Mouse (Mus musculus): ENCODE data around the gene Fgfr2. TPM values are rescaled to one million over a fixed set of nuclear protein-coding genes. Genes with fewer than 3 reads are reported as not detected.

The Fgfr2 gene
- polyA plus RNA-seq, 1 experiment from 2014 or later, result 104 TPM

GRCm38 (mm10) chr7:132005996-132006696, 1117.0 kb downstream of the Fgfr2 start:
- H3K4me3 ChIP-seq (replicated peaks), result no peak overlapping the region
- H3K9me3 ChIP-seq, result no peaks in the 10 kb centered on the region
- no peak overlapping the region for H3K27ac ChIP-seq
- no peaks in the 10 kb centered on the region for H3K27me3 ChIP-seq (replicated peaks)
- no peak for ATAC-seq (ENCODE audit: insufficient read depth, low FRiP score, low read depth)
- no peaks in the 10 kb centered on the region for H3K36me3 ChIP-seq
- no peaks in the 10 kb centered on the region for H3K4me1 ChIP-seq
- no peak overlapping the region for H3K9ac ChIP-seq
- WGBS, result 71% methylated on average over 14 of the region's 14 CpGs
- H3K4me2 ChIP-seq, result no peak overlapping the region

- Histone ChIP-seq H3K36me3 (no peaks in the 10 kb centered on the region), H3K4me3 (replicated peaks) (no peak overlapping the region), H3K9ac (no peak overlapping the region), H3K27me3 (replicated peaks) (no peaks in the 10 kb centered on the region), H3K9me3 (no peaks in the 10 kb centered on the region), H3K4me2 (no peak overlapping the region), H3K27ac (no peak overlapping the region), H3K4me1 (no peaks in the 10 kb centered on the region)
- ATAC-seq (ENCODE audit: insufficient read depth, low FRiP score, low read depth), result no peak
- WGBS, result 55% methylated on average over 3 of the region's 3 CpGs
These were observed 1130.3 kb downstream of the Fgfr2 start for GRCm38 (mm10) chr7:131992873-131993272.

- no peak overlapping the region for H3K27ac ChIP-seq
- 47% methylated on average over 1 of the region's 1 CpGs for WGBS
- no peak overlapping the region for H3K4me2 ChIP-seq
- H3K36me3 ChIP-seq, result no peaks in the 10 kb centered on the region
- H3K4me3 ChIP-seq (replicated peaks), result no peak overlapping the region
- H3K4me1 ChIP-seq, result no peaks in the 10 kb centered on the region
- H3K9ac ChIP-seq, result no peak overlapping the region
- no peaks in the 10 kb centered on the region for H3K27me3 ChIP-seq (replicated peaks)
- ATAC-seq (ENCODE audit: insufficient read depth, low FRiP score, low read depth), result no peak
- H3K9me3 ChIP-seq, result no peaks in the 10 kb centered on the region
These were observed 1130.9 kb downstream of the Fgfr2 start for GRCm38 (mm10) chr7:131992226-131992625.

GRCm38 (mm10) chr7:131989056-131989455, 1134.1 kb downstream of the Fgfr2 start:
- 19% methylated on average over 6 of the region's 6 CpGs for WGBS
- no peaks in the 10 kb centered on the region for H3K4me1 ChIP-seq
- ATAC-seq (ENCODE audit: insufficient read depth, low FRiP score, low read depth), result no peak
- no peaks in the 10 kb centered on the region for H3K9me3 ChIP-seq
- no peak overlapping the region for H3K27ac ChIP-seq
- no peak overlapping the region for H3K4me2 ChIP-seq
- H3K36me3 ChIP-seq, result no peaks in the 10 kb centered on the region
- no peaks in the 10 kb centered on the region for H3K27me3 ChIP-seq (replicated peaks)
- no peak overlapping the region for H3K9ac ChIP-seq
- no peak overlapping the region for H3K4me3 ChIP-seq (replicated peaks)

GRCm38 (mm10) chr7:131978609-131979008, 1144.5 kb downstream of the Fgfr2 start:
- Histone ChIP-seq H3K4me2 (no peak overlapping the region), H3K4me3 (replicated peaks) (no peak overlapping the region), H3K4me1 (no peaks in the 10 kb centered on the region), H3K9ac (no peak overlapping the region), H3K9me3 (no peaks in the 10 kb centered on the region), H3K27me3 (replicated peaks) (no peaks in the 10 kb centered on the region), H3K27ac (no peak overlapping the region), H3K36me3 (no peaks in the 10 kb centered on the region)
- 62% methylated on average over 11 of the region's 11 CpGs for WGBS
- ATAC-seq (ENCODE audit: insufficient read depth, low FRiP score, low read depth), result no peak

GRCm38 (mm10) chr7:131975867-131976266, 1147.3 kb downstream of the Fgfr2 start:
- H3K36me3 ChIP-seq, result no peaks in the 10 kb centered on the region
- H3K27me3 ChIP-seq (replicated peaks), result no peaks in the 10 kb centered on the region
- H3K4me1 ChIP-seq, result no peaks in the 10 kb centered on the region
- no peak for ATAC-seq (ENCODE audit: insufficient read depth, low FRiP score, low read depth)
- H3K9me3 ChIP-seq, result no peaks in the 10 kb centered on the region
- no peak overlapping the region for H3K4me2 ChIP-seq
- H3K9ac ChIP-seq, result no peak overlapping the region
- no peak overlapping the region for H3K4me3 ChIP-seq (replicated peaks)
- H3K27ac ChIP-seq, result no peak overlapping the region
- 61% methylated on average over 6 of the region's 6 CpGs for WGBS

GRCm38 (mm10) chr7:131970255-131970654, 1152.9 kb downstream of the Fgfr2 start:
- H3K9me3 ChIP-seq, result no peaks in the 10 kb centered on the region
- H3K4me2 ChIP-seq, result no peak overlapping the region
- ATAC-seq (ENCODE audit: insufficient read depth, low FRiP score, low read depth), result no peak
- H3K9ac ChIP-seq, result no peak overlapping the region
- H3K36me3 ChIP-seq, result no peaks in the 10 kb centered on the region
- no peaks in the 10 kb centered on the region for H3K4me1 ChIP-seq
- H3K4me3 ChIP-seq (replicated peaks), result no peak overlapping the region
- peaks cover 33% of the 10 kb centered on the region for H3K27me3 ChIP-seq (replicated peaks)
- 40% methylated on average over 3 of the region's 3 CpGs for WGBS
- H3K27ac ChIP-seq, result no peak overlapping the region

GRCm38 (mm10) chr7:131966916-131967494, 1156.1 kb downstream of the Fgfr2 start:
- no peaks in the 10 kb centered on the region for H3K4me1 ChIP-seq
- no peak for ATAC-seq (ENCODE audit: insufficient read depth, low FRiP score, low read depth)
- H3K9me3 ChIP-seq, result no peaks in the 10 kb centered on the region
- peak overlapping the region; percentile 16; the same call in 1 of the 2 replicates for H3K4me2 ChIP-seq
- H3K4me3 ChIP-seq (replicated peaks), result no peak overlapping the region
- H3K27me3 ChIP-seq (replicated peaks), result peaks cover 40% of the 10 kb centered on the region
- no peak overlapping the region for H3K9ac ChIP-seq
- H3K36me3 ChIP-seq, result no peaks in the 10 kb centered on the region
- WGBS, result 6% methylated on average over 54 of the region's 57 CpGs
- no peak overlapping the region for H3K27ac ChIP-seq

- Histone ChIP-seq H3K4me3 (replicated peaks) (no peak within 1 kb of the TSS), H3K9me3 (no peaks in the 10 kb centered on the region), H3K4me2 (peak within 1 kb of the TSS; percentile 16; the same call in 1 of the 2 replicates), H3K27me3 (replicated peaks) (peaks cover 40% of the 10 kb centered on the region), H3K4me1 (no peaks in the 10 kb centered on the region), H3K27ac (no peak within 1 kb of the TSS), H3K9ac (no peak within 1 kb of the TSS), H3K36me3 (no peaks in the 10 kb centered on the region)
- ATAC-seq (ENCODE audit: insufficient read depth, low FRiP score, low read depth), result no peak
- WGBS, result 3% methylated on average over 26 of the region's 32 CpGs
These were observed 1156.9 kb downstream of the Fgfr2 start, which contains the start of gene Gpr26 for GRCm38 (mm10) chr7:131966023-131966915. Gpr26 (plus strand) TSS chr7:131966460.

- Histone ChIP-seq H3K36me3 (no peaks in the 10 kb centered on the region), H3K9ac (no peak overlapping the region), H3K4me3 (replicated peaks) (no peak overlapping the region), H3K9me3 (no peaks in the 10 kb centered on the region), H3K27me3 (replicated peaks) (peaks cover 10% of the 10 kb centered on the region), H3K4me2 (no peak overlapping the region), H3K4me1 (no peaks in the 10 kb centered on the region), H3K27ac (no peak overlapping the region)
- ATAC-seq (ENCODE audit: insufficient read depth, low FRiP score, low read depth), result no peak
- 24% methylated on average over 6 of the region's 6 CpGs for WGBS
These were observed 1162.6 kb downstream of the Fgfr2 start for GRCm38 (mm10) chr7:131960551-131960950.

GRCm38 (mm10) chr7:131958705-131959104, 1164.4 kb downstream of the Fgfr2 start:
- ATAC-seq (ENCODE audit: insufficient read depth, low FRiP score, low read depth), result no peak
- H3K4me3 ChIP-seq (replicated peaks), result no peak overlapping the region
- H3K27me3 ChIP-seq (replicated peaks), result no peaks in the 10 kb centered on the region
- no peak overlapping the region for H3K27ac ChIP-seq
- WGBS, result 59% methylated on average over 1 of the region's 1 CpGs
- H3K9ac ChIP-seq, result no peak overlapping the region
- no peaks in the 10 kb centered on the region for H3K36me3 ChIP-seq
- no peak overlapping the region for H3K4me2 ChIP-seq
- no peaks in the 10 kb centered on the region for H3K4me1 ChIP-seq
- no peaks in the 10 kb centered on the region for H3K9me3 ChIP-seq

- H3K4me1 ChIP-seq, result no peaks in the 10 kb centered on the region
- H3K27ac ChIP-seq, result no peak overlapping the region
- no peak for ATAC-seq (ENCODE audit: insufficient read depth, low FRiP score, low read depth)
- H3K36me3 ChIP-seq, result no peaks in the 10 kb centered on the region
- 42% methylated on average over 3 of the region's 3 CpGs for WGBS
- no peaks in the 10 kb centered on the region for H3K9me3 ChIP-seq
- H3K4me2 ChIP-seq, result no peak overlapping the region
- H3K27me3 ChIP-seq (replicated peaks), result no peaks in the 10 kb centered on the region
- no peak overlapping the region for H3K9ac ChIP-seq
- H3K4me3 ChIP-seq (replicated peaks), result no peak overlapping the region
These were observed 1169.7 kb downstream of the Fgfr2 start for GRCm38 (mm10) chr7:131953402-131953801.
